Mouse (Mus musculus): ENCODE measurements around the gene Fermt2.
"Not testable (repeated sequence)": the region's sequence is repeated elsewhere in the genome, so short reads cannot be mapped to it uniquely, and the experiment has no call there.

GRCm38 (mm10) chr14:45483361-45483760, 46.6 kb downstream of the Fermt2 start:
- TF ChIP-seq CTCF (IDR thresholded peaks at IDR 0.05; ENCODE audit: low read depth, low read length); POLR2A (IDR thresholded peaks at IDR 0.05; ENCODE audit: insufficient read depth, low read length): not testable (repeated sequence)

Measured in ES-Bruce4 (cell line).